Comparison of ENCODE assay signal across 12 mouse cellular contexts in the genomic region with DNA sequence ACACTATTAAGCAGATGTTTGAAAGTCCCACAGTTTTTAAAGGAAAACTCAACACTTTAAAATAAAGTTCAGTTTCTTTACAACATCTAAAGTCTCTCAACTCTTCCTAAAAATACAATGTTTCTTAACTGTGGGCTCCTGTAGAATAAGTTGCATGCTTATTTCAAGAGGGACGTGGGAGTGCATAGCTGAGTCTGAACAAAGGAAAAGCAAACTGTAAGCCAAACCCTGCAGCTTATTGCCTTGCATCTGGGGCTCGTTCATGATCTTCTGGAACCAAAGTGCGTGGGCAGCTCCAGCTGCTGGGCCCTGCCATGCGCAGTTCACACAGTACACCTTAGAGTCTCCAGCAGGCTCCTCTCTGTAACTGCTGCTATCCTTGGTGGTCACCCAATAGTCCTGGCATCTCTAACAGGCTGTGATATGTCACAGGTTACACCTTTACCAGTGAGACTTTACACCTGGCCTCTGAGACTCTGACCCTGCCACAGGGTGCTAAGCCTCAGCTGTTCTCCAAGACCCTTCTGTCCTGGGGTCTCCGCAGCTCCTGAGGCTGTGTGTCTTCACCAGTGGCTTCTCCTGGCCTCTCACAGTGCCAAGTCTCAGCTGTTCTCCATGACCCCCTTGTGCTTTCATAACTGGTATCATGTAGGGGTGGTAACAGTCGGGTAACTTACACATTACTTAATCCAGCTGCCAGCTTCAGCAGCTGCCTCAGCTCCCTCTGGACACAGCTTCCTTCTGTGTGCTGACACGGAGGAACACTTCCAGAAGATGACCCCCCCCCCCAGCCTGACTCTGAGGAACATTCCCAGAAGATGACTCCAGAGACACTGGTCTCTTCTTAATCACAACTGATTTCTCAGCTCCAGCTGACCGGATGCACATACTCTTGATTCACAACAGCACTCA.
DNase-seq lines count a peak whose midpoint lies in the region; ATAC-seq and TF ChIP-seq lines count a peak whose summit lies in the region.
"Had no signal": no experiment of that assay in that cellular context is flagged by ENCODE, and none has a peak within 500 bp of the region (broad histone marks: within the 10 kb centered on the region; RNA-seq: fewer than 3 reads in every experiment).

No protein-coding gene starts in this region.

- no peak for DNase-seq in heart, postnatal 10 days
- DNase-seq in lung, adult 18-20 months = no peak
- no peak for DNase-seq in intestine, embryonic 14.5 days (ENCODE audit: low spot score)
- no peak for DNase-seq in cerebellum, adult 2 months
- DNase-seq: cerebellum, postnatal 14 days; gastrocnemius, postnatal 10 days; retina, postnatal 1 day had no signal

- no peaks in the 10 kb centered on the region for H3K9me3 ChIP-seq in heart, embryonic 14.5 days (ENCODE audit: control insufficient read depth, low read length)
- H3K9me3 ChIP-seq in lung, embryonic 15.5 days = no peaks in the 10 kb centered on the region
- 0 out of 2 replicates have a peak, but pooled peaks cover 3% of the 10 kb centered on the region for H3K9me3 ChIP-seq in intestine, embryonic 14.5 days (ENCODE audit: control insufficient read depth, low read length)

- no peak overlapping the region for H3K4me3 ChIP-seq in heart, embryonic 14.5 days (ENCODE audit: control insufficient read depth in 1 of 2, insufficient read depth in 1 of 2, low read depth in 1 of 2, low read length in 2 of 2)
- no peak overlapping the region for H3K4me3 ChIP-seq in lung, embryonic 15.5 days
- no peak overlapping the region for H3K4me3 ChIP-seq in intestine, embryonic 14.5 days (ENCODE audit: low read depth, low read length)
- H3K4me3 ChIP-seq in small intestine, adult 2 months (ENCODE audit: low read depth, low read length) = no peak overlapping the region
- no peak overlapping the region for H3K4me3 ChIP-seq in cerebellum, adult 2 months (replicated peaks; ENCODE audit: insufficient read depth, low read depth, low read length)
- H3K4me3 ChIP-seq: erythroblast, embryonic 14.5 days had no signal

- intact Hi-C loops in heart, postnatal 10 days (cut with DNase I) = no loop called here

- 70% methylated on average over 8 of the region's 8 CpGs for WGBS in heart, embryonic 14.5 days
- WGBS in lung, embryonic 15.5 days = 51% methylated on average over 8 of the region's 8 CpGs
- WGBS in intestine, embryonic 14.5 days = 64% methylated on average over 8 of the region's 8 CpGs
- 69% methylated on average over 8 of the region's 8 CpGs for WGBS in small intestine, adult 2 months
- WGBS in cerebellum, adult 2 months = 72% methylated on average over 8 of the region's 8 CpGs

- peak overlapping the region; percentile 24 to 43; a peak in 1 of 4 replicates for H3K27ac ChIP-seq in heart, embryonic 14.5 days (replicated peaks in 1 of 2; ENCODE audit: control insufficient read depth in 1 of 2, insufficient read depth in 1 of 2, low read depth in 2 of 2, low read length in 2 of 2)
- peak overlapping the region; percentile 37; the same call in 1 of the 2 replicates for H3K27ac ChIP-seq in lung, embryonic 15.5 days
- peak overlapping the region; percentile 57 for H3K27ac ChIP-seq in intestine, embryonic 14.5 days (ENCODE audit: low read depth)
- H3K27ac ChIP-seq in small intestine, adult 2 months (ENCODE audit: insufficient read depth, low read depth, low read length) = peak overlapping the region; percentile 74
- H3K27ac ChIP-seq in cerebellum, adult 2 months (ENCODE audit: insufficient read depth, low read length) = no peak overlapping the region

- ATAC-seq in heart, embryonic 14.5 days (ENCODE audit: insufficient number of reproducible peaks, insufficient read depth, low FRiP score, low read depth) = no peak
- peak; percentile 85 for ATAC-seq in lung, embryonic 15.5 days (ENCODE audit: borderline replicate concordance, extremely low read depth, low FRiP score, low TSS enrichment)
- peak; percentile 47; the same call in 1 of the 2 replicates for ATAC-seq in intestine, embryonic 14.5 days (replicated peaks; ENCODE audit: low FRiP score, low TSS enrichment, low read depth)
- ATAC-seq: inflammation-experienced regulatory T-cells, adult 6 months had no signal

- TF ChIP-seq CTCF in small intestine, adult 2 months (IDR thresholded peaks at IDR 0.05; ENCODE audit: extremely low read depth, insufficient read length, insufficient replicate concordance, low read depth, low read length) = no peak
- TF ChIP-seq CTCF in cerebellum, adult 2 months (IDR thresholded peaks at IDR 0.05; ENCODE audit: borderline replicate concordance, insufficient read depth, low read depth, low read length) = no peak

- no peak overlapping the region for H3K4me2 ChIP-seq in heart, embryonic 14.5 days (ENCODE audit: low read length)
- no peak overlapping the region for H3K4me2 ChIP-seq in lung, embryonic 15.5 days
- H3K4me2 ChIP-seq in intestine, embryonic 14.5 days (ENCODE audit: low read length) = no peak overlapping the region

- TF ChIP-seq POLR2A in small intestine, adult 2 months (IDR thresholded peaks at IDR 0.05; ENCODE audit: low read depth, low read length) = no peak
- TF ChIP-seq POLR2A in cerebellum, adult 2 months (IDR thresholded peaks at IDR 0.05; ENCODE audit: borderline replicate concordance, insufficient read depth, low read length) = no peak

- H3K27me3 ChIP-seq in heart, embryonic 14.5 days (ENCODE audit: control insufficient read depth, insufficient read depth, low read length) = no peaks in the 10 kb centered on the region
- H3K27me3 ChIP-seq in lung, embryonic 15.5 days = no peaks in the 10 kb centered on the region
- no peaks in the 10 kb centered on the region for H3K27me3 ChIP-seq in intestine, embryonic 14.5 days (replicated peaks; ENCODE audit: control insufficient read depth, insufficient read depth, low read length)
- H3K27me3 ChIP-seq in small intestine, adult 2 months (ENCODE audit: control insufficient read depth, insufficient read depth, low read length) = no peaks in the 10 kb centered on the region
- no peaks in the 10 kb centered on the region for H3K27me3 ChIP-seq in cerebellum, adult 2 months (ENCODE audit: control insufficient read depth, insufficient read depth, low read length)

- no peaks in the 10 kb centered on the region for H3K36me3 ChIP-seq in heart, embryonic 14.5 days (ENCODE audit: control insufficient read depth, insufficient read depth, low read length)
- H3K36me3 ChIP-seq in lung, embryonic 15.5 days = no peaks in the 10 kb centered on the region
- no peaks in the 10 kb centered on the region for H3K36me3 ChIP-seq in intestine, embryonic 14.5 days (ENCODE audit: control insufficient read depth, insufficient read depth, low read length)
- H3K36me3 ChIP-seq in small intestine, adult 2 months (ENCODE audit: control insufficient read depth, insufficient read depth, low read length) = 0 out of 2 replicates have a peak, but pooled peaks cover 1% of the 10 kb centered on the region

- no peak overlapping the region for H3K9ac ChIP-seq in heart, embryonic 14.5 days (ENCODE audit: low read length)
- no peak overlapping the region for H3K9ac ChIP-seq in lung, embryonic 15.5 days
- H3K9ac ChIP-seq in intestine, embryonic 14.5 days (ENCODE audit: low read length) = no peak overlapping the region

- H3K4me1 ChIP-seq in heart, embryonic 14.5 days (ENCODE audit: control insufficient read depth in 2 of 2, insufficient read depth in 2 of 2, low read length in 2 of 2) = peaks cover 2 to 3% of the 10 kb centered on the region in 2 experiments; a peak in 2 of 4 replicates
- peaks cover 20% of the 10 kb centered on the region for H3K4me1 ChIP-seq in lung, embryonic 15.5 days
- H3K4me1 ChIP-seq in intestine, embryonic 14.5 days (replicated peaks; ENCODE audit: control insufficient read depth, insufficient read depth, low read length) = peaks cover 14% of the 10 kb centered on the region
- peaks cover 31% of the 10 kb centered on the region for H3K4me1 ChIP-seq in small intestine, adult 2 months (ENCODE audit: control insufficient read depth, insufficient read depth, insufficient read length, low read length)
- H3K4me1 ChIP-seq in cerebellum, adult 2 months (ENCODE audit: control insufficient read depth, insufficient read depth, low read length) = no peaks in the 10 kb centered on the region
